Mouse (Mus musculus): ENCODE measurements at regions not wholly inside any gene's neighbourhood (a gene's known extent, or its start where the extent isn't known, plus 50 kb on each side); places are given as distances from the start of the nearest gene placed in this dataset.

- Histone ChIP-seq H3K27me3 (ENCODE audit: control insufficient read depth, insufficient read depth, low read length) (no peaks in the 10 kb centered on the region), H3K4me3 (ENCODE audit: low read depth, low read length) (no peak overlapping the region), H3K4me1 (replicated peaks; ENCODE audit: control insufficient read depth, insufficient read depth) (no peaks in the 10 kb centered on the region), H3K36me3 (ENCODE audit: control insufficient read depth, insufficient read depth, low read length) (no peaks in the 10 kb centered on the region), H3K27ac (replicated peaks) (no peak overlapping the region), H3K9me3 (ENCODE audit: control insufficient read depth, low read length) (no peaks in the 10 kb centered on the region), H3K9ac (ENCODE audit: low read length) (no peak overlapping the region), H3K4me2 (replicated peaks; ENCODE audit: low read depth) (0 out of 2 replicates have a peak overlapping the region, but pooled peaks have one; percentile 3)
- TF ChIP-seq EP300 (optimal IDR thresholded peaks at IDR 0.05) = no peak
- TF ChIP-seq CTCF (IDR thresholded peaks at IDR 0.05; ENCODE audit: low read depth) = no peak
- DNase-seq (ENCODE audit: low spot score) = no peak
- 33% methylated on average over 10 of the region's 10 CpGs for WGBS
- ATAC-seq (ENCODE audit: low FRiP score, low TSS enrichment) = no peak; the same call in 1 of the 2 replicates
Observed at GRCm38 (mm10) chr2:12023402-12024111, 245.9 kb downstream of the Ankrd16 start.

GRCm38 (mm10) chr2:12026220-12026619, 248.5 kb downstream of the Ankrd16 start:
- 63% methylated on average over 1 of the region's 1 CpGs for WGBS

GRCm38 (mm10) chr2:12033518-12034322, 256.0 kb downstream of the Ankrd16 start:
- no peaks in the 10 kb centered on the region for H3K9me3 ChIP-seq (ENCODE audit: control insufficient read depth, low read length)
- H3K4me2 ChIP-seq (replicated peaks; ENCODE audit: low read depth) = peak overlapping the region; percentile 36
- H3K36me3 ChIP-seq (ENCODE audit: control insufficient read depth, insufficient read depth, low read length) = no peaks in the 10 kb centered on the region
- ATAC-seq (ENCODE audit: low FRiP score, low TSS enrichment) (peak; percentile 38; the same call in 1 of the 2 replicates), DNase-seq (ENCODE audit: low spot score) (no peak)
- peaks cover 2% of the 10 kb centered on the region; the same call in 1 of the 2 replicates for H3K4me1 ChIP-seq (replicated peaks; ENCODE audit: control insufficient read depth, insufficient read depth)
- H3K27ac ChIP-seq (replicated peaks) = peak overlapping the region; percentile 67
- no peak overlapping the region; the same call in 1 of the 2 replicates for H3K4me3 ChIP-seq (ENCODE audit: low read depth, low read length)
- 47% methylated on average over 11 of the region's 11 CpGs for WGBS
- no peaks in the 10 kb centered on the region for H3K27me3 ChIP-seq (ENCODE audit: control insufficient read depth, insufficient read depth, low read length)
- TF ChIP-seq CTCF (IDR thresholded peaks at IDR 0.05; ENCODE audit: low read depth) = 0 out of 2 replicates have a peak, but pooled peaks have one; percentile 15
- TF ChIP-seq EP300 (optimal IDR thresholded peaks at IDR 0.05) = no peak
- H3K9ac ChIP-seq (ENCODE audit: low read length) = no peak overlapping the region

More at GRCm38 (mm10) chr2:12026220-12026619, 248.5 kb downstream of the Ankrd16 start:
- Histone ChIP-seq H3K4me2 (replicated peaks; ENCODE audit: low read depth) (no peak overlapping the region), H3K4me1 (replicated peaks; ENCODE audit: control insufficient read depth, insufficient read depth) (no peaks in the 10 kb centered on the region), H3K9ac (ENCODE audit: low read length) (no peak overlapping the region), H3K27ac (replicated peaks) (no peak overlapping the region), H3K9me3 (ENCODE audit: control insufficient read depth, low read length) (no peaks in the 10 kb centered on the region), H3K4me3 (ENCODE audit: low read depth, low read length) (no peak overlapping the region), H3K27me3 (ENCODE audit: control insufficient read depth, insufficient read depth, low read length) (no peaks in the 10 kb centered on the region), H3K36me3 (ENCODE audit: control insufficient read depth, insufficient read depth, low read length) (no peaks in the 10 kb centered on the region)
- ATAC-seq (ENCODE audit: low FRiP score, low TSS enrichment) (no peak), DNase-seq (ENCODE audit: low spot score) (no peak)
- TF ChIP-seq EP300 (optimal IDR thresholded peaks at IDR 0.05) = no peak
- 0 out of 2 replicates have a peak, but pooled peaks have one; percentile 14 for TF ChIP-seq CTCF (IDR thresholded peaks at IDR 0.05; ENCODE audit: low read depth)

GRCm38 (mm10) chr2:12034323-12034585, 256.6 kb downstream of the Ankrd16 start:
- H3K4me2 ChIP-seq (replicated peaks; ENCODE audit: low read depth) = peak overlapping the region; percentile 36
- H3K4me1 ChIP-seq (replicated peaks; ENCODE audit: control insufficient read depth, insufficient read depth) = peaks cover 2% of the 10 kb centered on the region; the same call in 1 of the 2 replicates
- ATAC-seq (ENCODE audit: low FRiP score, low TSS enrichment) = no peak; the same call in 1 of the 2 replicates
- TF ChIP-seq CTCF (IDR thresholded peaks at IDR 0.05; ENCODE audit: low read depth) = no peak
- no peak for TF ChIP-seq EP300 (optimal IDR thresholded peaks at IDR 0.05)
- no peak overlapping the region for H3K4me3 ChIP-seq (ENCODE audit: low read depth, low read length)
- H3K9me3 ChIP-seq (ENCODE audit: control insufficient read depth, low read length) = no peaks in the 10 kb centered on the region
- no peak for DNase-seq (ENCODE audit: low spot score)
- no peak overlapping the region; the same call in 1 of the 2 replicates for H3K27ac ChIP-seq (replicated peaks)
- H3K36me3 ChIP-seq (ENCODE audit: control insufficient read depth, insufficient read depth, low read length) = no peaks in the 10 kb centered on the region
- no peaks in the 10 kb centered on the region for H3K27me3 ChIP-seq (ENCODE audit: control insufficient read depth, insufficient read depth, low read length)
- H3K9ac ChIP-seq (ENCODE audit: low read length) = no peak overlapping the region
- 59% methylated on average over 8 of the region's 8 CpGs for WGBS

GRCm38 (mm10) chr2:12049386-12049785, 252.3 kb downstream of the Itga8 start:
- Histone ChIP-seq H3K4me2 (replicated peaks; ENCODE audit: low read depth) (no peak overlapping the region), H3K4me3 (ENCODE audit: low read depth, low read length) (no peak overlapping the region), H3K36me3 (ENCODE audit: control insufficient read depth, insufficient read depth, low read length) (no peaks in the 10 kb centered on the region), H3K9me3 (ENCODE audit: control insufficient read depth, low read length) (no peaks in the 10 kb centered on the region), H3K27ac (replicated peaks) (no peak overlapping the region), H3K4me1 (replicated peaks; ENCODE audit: control insufficient read depth, insufficient read depth) (peaks cover 2% of the 10 kb centered on the region; the same call in 1 of the 2 replicates), H3K9ac (ENCODE audit: low read length) (no peak overlapping the region), H3K27me3 (ENCODE audit: control insufficient read depth, insufficient read depth, low read length) (no peaks in the 10 kb centered on the region)
- WGBS = 74% methylated on average over 7 of the region's 7 CpGs
- ATAC-seq (ENCODE audit: low FRiP score, low TSS enrichment) (no peak), DNase-seq (ENCODE audit: low spot score) (no peak)
- no peak for TF ChIP-seq CTCF (IDR thresholded peaks at IDR 0.05; ENCODE audit: low read depth)
- TF ChIP-seq EP300 (optimal IDR thresholded peaks at IDR 0.05) = no peak
